Mouse (Mus musculus): ENCODE results near the gene Ptprm. TPM values are rescaled to one million over a fixed set of nuclear protein-coding genes. Genes with fewer than 3 reads are reported as not detected.
A peak's percentile ranks its signal among the peaks of the same experiment; 100 is the strongest.

Gene Ptprm
- polyA plus RNA-seq, 1 experiment from 2014 or later, result 18.9 TPM

DNA sequence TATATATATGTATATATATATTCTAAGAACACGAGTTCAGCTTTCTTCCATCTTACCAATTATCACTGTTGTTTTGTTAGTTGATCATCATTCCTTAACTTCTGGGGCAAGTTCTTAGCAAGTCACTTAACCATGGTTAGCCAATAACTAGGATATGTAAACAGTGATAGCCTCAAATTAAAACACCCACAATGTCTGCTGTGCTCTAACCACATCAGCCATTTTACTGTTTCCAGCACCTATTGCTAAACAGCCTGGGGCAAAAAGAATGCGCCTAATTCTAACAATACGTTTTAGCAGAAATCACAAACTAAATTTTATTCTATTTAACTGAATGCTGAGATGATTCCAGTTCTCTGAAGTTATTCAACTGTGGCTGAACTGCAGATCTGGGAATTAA, 320.7 kb downstream of the Ptprm start:
- 80% methylated on average over 3 of the region's 3 CpGs for WGBS

GRCm38 (mm10) chr17:67032021-67032420, 322.2 kb downstream of the Ptprm start:
- H3K4me2 ChIP-seq, result no peak overlapping the region
- H3K9me3 ChIP-seq (replicated peaks), result no peaks in the 10 kb centered on the region
- 80% methylated on average over 6 of the region's 6 CpGs for WGBS
- no peak overlapping the region for H3K27ac ChIP-seq
- no peak overlapping the region for H3K4me3 ChIP-seq (replicated peaks)
- H3K27me3 ChIP-seq, result no peaks in the 10 kb centered on the region
- no peak overlapping the region for H3K9ac ChIP-seq
- H3K4me1 ChIP-seq, result peaks cover 9% of the 10 kb centered on the region
- no peak for ATAC-seq (replicated peaks; ENCODE audit: low FRiP score)
- H3K36me3 ChIP-seq, result 0 out of 2 replicates have a peak, but pooled peaks cover 2% of the 10 kb centered on the region

More for the DNA sequence above, 320.7 kb downstream of the Ptprm start:
- no peak overlapping the region for H3K4me2 ChIP-seq
- H3K4me1 ChIP-seq, result peaks cover 9% of the 10 kb centered on the region
- no peaks in the 10 kb centered on the region for H3K9me3 ChIP-seq (replicated peaks)
- no peak overlapping the region for H3K27ac ChIP-seq
- H3K36me3 ChIP-seq, result 0 out of 2 replicates have a peak, but pooled peaks cover 6% of the 10 kb centered on the region
- H3K9ac ChIP-seq, result no peak overlapping the region
- H3K27me3 ChIP-seq, result no peaks in the 10 kb centered on the region
- no peak overlapping the region for H3K4me3 ChIP-seq (replicated peaks)
- no peak for ATAC-seq (replicated peaks; ENCODE audit: low FRiP score)

DNA sequence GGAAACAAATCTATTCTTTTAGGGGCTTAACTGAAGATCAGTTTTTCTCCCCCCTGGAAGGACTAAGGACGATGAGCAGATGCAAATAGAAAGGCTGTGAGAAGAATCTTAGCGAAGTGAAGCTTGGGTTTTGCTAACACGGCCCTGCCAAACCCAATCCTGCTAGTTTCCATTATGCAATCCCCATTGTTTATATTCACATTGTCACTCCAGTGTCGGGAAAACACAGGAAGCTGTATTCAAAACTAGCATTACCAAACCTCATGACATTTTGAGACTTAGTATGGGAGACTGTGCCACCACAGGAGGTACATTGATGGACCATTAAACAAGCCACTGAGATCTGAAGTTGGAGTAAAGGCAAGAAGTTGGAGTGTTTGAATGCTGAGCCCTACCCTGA, 322.9 kb downstream of the Ptprm start:
- H3K27me3 ChIP-seq, result no peaks in the 10 kb centered on the region
- no peak for ATAC-seq (replicated peaks; ENCODE audit: low FRiP score)
- H3K9me3 ChIP-seq (replicated peaks), result no peaks in the 10 kb centered on the region
- WGBS, result 75% methylated on average over 4 of the region's 4 CpGs
- H3K4me3 ChIP-seq (replicated peaks), result no peak overlapping the region
- H3K4me2 ChIP-seq, result no peak overlapping the region
- 0 out of 2 replicates have a peak, but pooled peaks cover 2% of the 10 kb centered on the region for H3K36me3 ChIP-seq
- no peak overlapping the region for H3K27ac ChIP-seq
- peaks cover 9% of the 10 kb centered on the region for H3K4me1 ChIP-seq
- H3K9ac ChIP-seq, result no peak overlapping the region

GRCm38 (mm10) chr17:67027274-67027673, 327.0 kb downstream of the Ptprm start:
- Histone ChIP-seq H3K27me3 (no peaks in the 10 kb centered on the region), H3K4me3 (replicated peaks) (no peak overlapping the region), H3K27ac (no peak overlapping the region), H3K9ac (no peak overlapping the region), H3K36me3 (no peaks in the 10 kb centered on the region), H3K9me3 (replicated peaks) (no peaks in the 10 kb centered on the region), H3K4me2 (no peak overlapping the region), H3K4me1 (no peaks in the 10 kb centered on the region)
- 89% methylated on average over 9 of the region's 9 CpGs for WGBS
- ATAC-seq (replicated peaks; ENCODE audit: low FRiP score), result no peak

GRCm38 (mm10) chr17:67016501-67016900, 337.8 kb downstream of the Ptprm start:
- Histone ChIP-seq H3K27me3 (no peaks in the 10 kb centered on the region), H3K4me3 (replicated peaks) (no peak overlapping the region), H3K27ac (no peak overlapping the region), H3K9ac (no peak overlapping the region), H3K4me2 (no peak overlapping the region), H3K36me3 (no peaks in the 10 kb centered on the region), H3K9me3 (replicated peaks) (no peaks in the 10 kb centered on the region), H3K4me1 (no peaks in the 10 kb centered on the region)
- 56% methylated on average over 6 of the region's 6 CpGs for WGBS
- ATAC-seq (replicated peaks; ENCODE audit: low FRiP score), result no peak

DNA sequence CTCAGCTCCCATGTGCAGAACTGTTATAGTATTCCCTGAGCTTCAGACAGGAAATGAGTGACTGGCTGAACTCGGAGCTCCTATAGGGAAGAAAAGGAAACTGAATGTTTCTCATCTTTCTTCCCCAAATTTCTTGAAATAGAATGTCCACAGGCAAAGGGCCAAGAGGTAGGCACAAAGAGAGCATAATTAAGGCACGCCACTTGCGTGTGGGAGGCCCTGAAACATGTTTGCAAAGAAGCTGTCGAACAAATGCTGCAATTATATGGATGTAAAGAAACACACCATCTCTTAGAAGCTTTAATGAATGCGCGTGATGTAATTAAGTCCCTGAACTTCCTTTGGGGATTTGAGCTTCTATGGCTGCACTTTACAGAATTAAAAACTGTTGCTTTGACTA, 341.0 kb downstream of the Ptprm start:
- no peak overlapping the region for H3K27ac ChIP-seq
- no peaks in the 10 kb centered on the region for H3K9me3 ChIP-seq (replicated peaks)
- no peaks in the 10 kb centered on the region for H3K36me3 ChIP-seq
- 87% methylated on average over 6 of the region's 6 CpGs for WGBS
- no peak overlapping the region for H3K9ac ChIP-seq
- ATAC-seq (replicated peaks; ENCODE audit: low FRiP score), result no peak
- no peak overlapping the region for H3K4me3 ChIP-seq (replicated peaks)
- H3K4me2 ChIP-seq, result no peak overlapping the region
- H3K27me3 ChIP-seq, result no peaks in the 10 kb centered on the region
- H3K4me1 ChIP-seq, result no peaks in the 10 kb centered on the region

DNA sequence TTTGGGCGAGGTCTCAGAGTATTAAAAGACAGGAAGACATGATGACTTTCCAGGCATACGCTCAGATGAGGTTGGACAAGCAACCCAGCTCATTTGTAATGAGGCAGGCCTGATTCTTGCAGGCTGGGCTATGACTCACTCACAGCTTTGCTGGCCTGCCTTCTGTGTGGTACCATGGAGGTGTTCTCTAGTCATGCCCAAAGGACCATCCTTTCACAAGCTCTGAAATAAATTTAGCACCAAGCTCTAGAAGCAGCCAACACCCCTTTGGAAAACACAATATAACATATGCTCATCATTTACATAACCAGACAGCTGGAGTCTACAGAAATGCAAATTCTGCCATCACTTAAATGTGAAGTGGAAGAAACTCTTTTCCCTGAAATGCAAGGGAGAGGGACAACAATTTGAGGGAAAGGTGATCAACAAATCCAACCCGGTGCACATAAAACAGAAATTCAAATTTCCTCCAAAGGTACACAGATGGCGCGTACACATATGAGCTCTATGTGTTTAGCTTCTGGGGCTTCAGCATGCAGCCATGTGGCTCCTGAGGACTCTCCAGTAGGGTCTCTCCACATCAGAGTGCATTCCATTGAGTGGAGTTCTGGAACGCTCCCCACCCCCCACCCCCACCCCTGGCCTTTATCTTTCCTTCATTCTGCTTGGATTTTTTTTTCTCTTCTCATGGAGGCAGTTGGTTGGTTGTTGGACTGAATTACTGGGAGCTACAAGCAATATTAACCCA, 342.2 kb downstream of the Ptprm start:
- Histone ChIP-seq H3K27ac (no peak overlapping the region), H3K9ac (no peak overlapping the region), H3K4me2 (no peak overlapping the region), H3K36me3 (no peaks in the 10 kb centered on the region), H3K4me3 (replicated peaks) (no peak overlapping the region), H3K27me3 (no peaks in the 10 kb centered on the region), H3K4me1 (no peaks in the 10 kb centered on the region), H3K9me3 (replicated peaks) (no peaks in the 10 kb centered on the region)
- ATAC-seq (replicated peaks; ENCODE audit: low FRiP score), result no peak
- 93% methylated on average over 6 of the region's 6 CpGs for WGBS

GRCm38 (mm10) chr17:67010136-67010535, 344.1 kb downstream of the Ptprm start:
- WGBS, result 76% methylated on average over 4 of the region's 4 CpGs
- Histone ChIP-seq H3K4me2 (no peak overlapping the region), H3K27me3 (no peaks in the 10 kb centered on the region), H3K4me1 (no peaks in the 10 kb centered on the region), H3K27ac (no peak overlapping the region), H3K4me3 (replicated peaks) (no peak overlapping the region), H3K9me3 (replicated peaks) (0 out of 2 replicates have a peak, but pooled peaks cover 4% of the 10 kb centered on the region), H3K9ac (no peak overlapping the region), H3K36me3 (0 out of 2 replicates have a peak, but pooled peaks cover 5% of the 10 kb centered on the region)
- ATAC-seq (replicated peaks; ENCODE audit: low FRiP score), result no peak

GRCm38 (mm10) chr17:67008137-67008536, 346.1 kb downstream of the Ptprm start:
- 0 out of 2 replicates have a peak, but pooled peaks cover 4% of the 10 kb centered on the region for H3K9me3 ChIP-seq (replicated peaks)
- no peaks in the 10 kb centered on the region for H3K4me1 ChIP-seq
- H3K4me3 ChIP-seq (replicated peaks), result no peak overlapping the region
- H3K27me3 ChIP-seq, result no peaks in the 10 kb centered on the region
- H3K36me3 ChIP-seq, result 0 out of 2 replicates have a peak, but pooled peaks cover 5% of the 10 kb centered on the region
- ATAC-seq (replicated peaks; ENCODE audit: low FRiP score), result no peak
- no peak overlapping the region for H3K4me2 ChIP-seq
- H3K9ac ChIP-seq, result no peak overlapping the region
- H3K27ac ChIP-seq, result no peak overlapping the region
- 90% methylated on average over 9 of the region's 9 CpGs for WGBS

DNA sequence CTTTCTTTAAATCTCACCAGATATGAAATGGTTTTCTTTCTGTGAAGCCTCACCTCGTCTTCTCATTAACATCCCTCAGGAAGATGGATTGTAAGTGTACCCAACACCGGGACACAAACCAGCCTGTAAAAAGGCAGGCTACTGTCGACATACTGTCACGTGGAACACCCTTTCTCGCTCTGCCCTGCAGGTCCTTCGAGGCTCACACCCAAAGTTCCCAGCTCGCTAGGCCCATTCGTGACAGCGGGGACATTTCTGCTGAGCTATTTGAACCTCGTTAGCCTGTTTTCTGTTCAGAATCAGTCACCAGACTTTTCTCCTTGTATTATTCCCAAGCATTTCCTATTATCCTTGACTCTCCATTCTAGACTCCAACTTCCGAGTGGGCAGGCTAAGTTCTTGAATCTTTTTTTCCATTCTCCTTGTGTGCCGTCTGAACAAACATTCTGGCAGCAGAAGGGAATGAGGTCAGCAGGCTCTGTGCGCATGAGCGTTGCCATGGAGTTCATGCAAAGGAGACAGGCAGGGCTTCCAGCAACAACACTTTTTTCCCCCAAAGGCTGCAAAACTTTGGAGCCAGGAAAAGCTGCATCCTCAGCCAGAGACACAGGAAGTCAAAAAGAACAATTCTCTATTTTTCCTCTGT, 347.4 kb downstream of the Ptprm start:
- Histone ChIP-seq H3K9ac (no peak overlapping the region), H3K27ac (peak overlapping the region; percentile 49), H3K27me3 (no peaks in the 10 kb centered on the region), H3K36me3 (0 out of 2 replicates have a peak, but pooled peaks cover 5% of the 10 kb centered on the region), H3K4me1 (no peaks in the 10 kb centered on the region), H3K9me3 (replicated peaks) (0 out of 2 replicates have a peak, but pooled peaks cover 4% of the 10 kb centered on the region), H3K4me3 (replicated peaks) (no peak overlapping the region), H3K4me2 (no peak overlapping the region)
- ATAC-seq (replicated peaks; ENCODE audit: low FRiP score), result peak; percentile 49; the same call in 1 of the 2 replicates
- WGBS, result 70% methylated on average over 14 of the region's 14 CpGs

- Histone ChIP-seq H3K36me3 (peaks cover 6% of the 10 kb centered on the region; the same call in 1 of the 2 replicates), H3K27me3 (no peaks in the 10 kb centered on the region), H3K4me1 (no peaks in the 10 kb centered on the region), H3K9me3 (replicated peaks) (peaks cover 5% of the 10 kb centered on the region), H3K4me2 (no peak overlapping the region), H3K9ac (no peak overlapping the region), H3K4me3 (replicated peaks) (no peak overlapping the region), H3K27ac (no peak overlapping the region)
- WGBS, result 65% methylated on average over 2 of the region's 2 CpGs
- ATAC-seq (replicated peaks; ENCODE audit: low FRiP score), result no peak
Observed at GRCm38 (mm10) chr17:66996882-66997281, 357.4 kb downstream of the Ptprm start.

DNA sequence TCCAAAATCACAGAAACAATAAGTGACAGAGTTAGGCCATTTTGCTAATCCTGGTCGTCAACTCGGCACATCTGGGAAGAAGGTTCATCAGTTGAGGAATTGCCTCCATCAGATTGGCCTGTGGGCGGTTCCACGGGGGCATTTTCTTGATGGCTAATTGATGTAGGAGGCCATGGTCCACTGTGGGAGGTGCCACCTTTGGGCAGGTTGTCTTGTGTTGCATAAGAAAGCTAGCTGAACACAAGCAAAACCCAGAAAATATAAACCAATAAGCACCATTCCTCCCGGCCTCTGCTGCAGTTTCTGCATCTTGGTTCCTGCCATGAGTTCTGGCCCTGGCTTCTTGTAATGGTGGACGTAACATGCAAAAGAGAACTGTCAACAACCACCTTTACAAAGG, 358.2 kb downstream of the Ptprm start:
- Histone ChIP-seq H3K4me3 (replicated peaks) (no peak overlapping the region), H3K27me3 (no peaks in the 10 kb centered on the region), H3K9me3 (replicated peaks) (peaks cover 5% of the 10 kb centered on the region), H3K4me2 (no peak overlapping the region), H3K36me3 (peaks cover 6% of the 10 kb centered on the region; the same call in 1 of the 2 replicates), H3K4me1 (no peaks in the 10 kb centered on the region), H3K27ac (no peak overlapping the region), H3K9ac (no peak overlapping the region)
- 94% methylated on average over 6 of the region's 6 CpGs for WGBS
- no peak for ATAC-seq (replicated peaks; ENCODE audit: low FRiP score)
